Mouse (Mus musculus) stomach, postnatal 0 days (tissue): ENCODE measurements around the gene Ppp1r2.

Source experiments
- CTCF ChIP-seq: IDR thresholded peaks from 2 replicates; pipeline ENCODE4 v1.5.1; 2016; ENCODE audit warnings: antibody characterized with exemption, low read depth, mild to moderate bottlenecking, moderate library complexity
- EP300 ChIP-seq: optimal IDR thresholded peaks from 2 replicates; pipeline ENCODE3; 2016; ENCODE audit warnings: antibody characterized with exemption

DNA sequence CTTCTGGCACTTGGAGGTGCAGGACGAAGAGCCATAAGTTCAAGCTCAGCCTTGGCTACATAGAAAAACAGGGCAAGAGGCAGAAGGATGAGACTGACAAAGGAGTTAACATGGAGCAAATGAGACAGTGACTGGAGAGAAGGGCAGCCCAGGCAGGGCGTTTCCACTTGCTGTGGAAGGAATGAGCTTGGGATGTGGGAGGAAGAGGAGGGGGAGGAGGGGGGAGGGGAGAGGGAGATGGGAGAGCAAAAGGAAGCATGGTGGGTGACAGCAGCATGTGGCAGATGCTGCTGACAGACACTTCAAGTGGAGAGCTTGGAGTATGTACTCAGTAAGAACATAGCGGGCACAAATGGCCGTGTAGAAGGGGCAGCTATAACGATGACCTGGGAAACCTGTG is 36.8 kb downstream of the Ppp1r2 start:
- TF ChIP-seq CTCF (no peak), EP300 (no peak)
